Mouse (Mus musculus) heart, adult 2 months (tissue): ENCODE measurements at regions not wholly inside any gene's neighbourhood (a gene's known extent, or its start where the extent isn't known, plus 50 kb on each side); places are given as distances from the start of the nearest gene placed in this dataset.
"Not testable (repeated sequence)": the region's sequence is repeated elsewhere in the genome, so short reads cannot be mapped to it uniquely, and the experiment has no call there.

Experiments
- DNase-seq, 2 experiments: peaks; one replicate each; pipeline ENCODE4 v3.0.0; 2021
- H3K27ac ChIP-seq: fragments of 200-600 bp; 2 replicates; pipeline ENCODE4 v1.8.1; 2022
- H3K27me3 ChIP-seq: fragments of 200-500 bp; 2 replicates; pipeline ENCODE4 v1.6.1; 2012; ENCODE audit warnings: mild to moderate bottlenecking, low read length, inconsistent platforms, mixed read lengths; ENCODE audit not compliant: control insufficient read depth, insufficient read depth
- H3K36me3 ChIP-seq: fragments of 200-500 bp; 2 replicates; pipeline ENCODE4 v1.6.1; 2012; ENCODE audit warnings: low read length, inconsistent platforms; ENCODE audit not compliant: control insufficient read depth, insufficient read depth
- H3K4me1 ChIP-seq: fragments of 200-500 bp; 2 replicates; pipeline ENCODE4 v1.6.1; 2011; ENCODE audit warnings: low read length; ENCODE audit not compliant: control insufficient read depth, insufficient read depth
- H3K4me3 ChIP-seq: fragments of 200-600 bp; 2 replicates; pipeline ENCODE4 v1.8.1; 2022
- H3K79me2 ChIP-seq: fragments of 200-500 bp; replicated peaks from 2 replicates; pipeline ENCODE4 v1.6.1; 2012; ENCODE audit warnings: mild to moderate bottlenecking, inconsistent platforms, low read length, moderate library complexity, mixed read lengths; ENCODE audit not compliant: control insufficient read depth, insufficient read depth
- H3K9ac ChIP-seq: fragments of 200-500 bp; 2 replicates; pipeline ENCODE4 v1.6.1; 2012; ENCODE audit warnings: low read depth, mild to moderate bottlenecking, control low read depth, inconsistent platforms, low read length, mixed read lengths
- CTCF ChIP-seq: fragments of 200-600 bp; IDR thresholded peaks from 2 replicates; pipeline ENCODE4 v1.8.1; 2022; ENCODE audit warnings: antibody characterized with exemption, mild to moderate bottlenecking, moderate library complexity
- EP300 ChIP-seq: fragments of 200-500 bp; IDR thresholded peaks from 2 replicates; pipeline ENCODE4 v1.6.1; 2011; ENCODE audit warnings: low read depth, low read length, control low read depth; ENCODE audit not compliant: insufficient read depth
- POLR2A ChIP-seq: fragments of 200-500 bp; IDR thresholded peaks from 2 replicates; pipeline ENCODE4 v1.6.1; 2011; ENCODE audit warnings: mild to moderate bottlenecking, low read depth, low read length, control low read depth; ENCODE audit not compliant: insufficient read depth
- WGBS: fragments of 180-500 bp; shearing (Covaris S2); methylation state at CpG from one replicate; pipeline ENCODE4 v1.1.7; 2018; 5-methylcytosine and 5-hydroxymethylcytosine counted together
- intact Hi-C: fragments of 180-260 bp; cut with DNase I; formaldehyde crosslinking; loops from one replicate; pipeline ENCODE4 v1.15.1; 2025

- 44% methylated on average over 1 of the region's 1 CpGs for WGBS
- DNase-seq = no peak
- intact Hi-C loops = no loop called here
Measured at GRCm38 (mm10) chr12:114962105-114962504, 1085.4 kb upstream of the Zfp386 start.

GRCm38 (mm10) chr12:114964251-114964650, 1083.3 kb upstream of the Zfp386 start:
- intact Hi-C loops, H3K4me1 ChIP-seq, H3K4me3 ChIP-seq, H3K9ac ChIP-seq, DNase-seq, H3K36me3 ChIP-seq, H3K27ac ChIP-seq, H3K27me3 ChIP-seq, H3K79me2 ChIP-seq: not testable (repeated sequence)
- WGBS = 93% methylated on average over 1 of the region's 1 CpGs

More at GRCm38 (mm10) chr12:114962105-114962504, 1085.4 kb upstream of the Zfp386 start:
- TF ChIP-seq EP300 = no peak
- TF ChIP-seq POLR2A = no peak
- no peak for TF ChIP-seq CTCF
- H3K79me2 ChIP-seq = no peaks in the 10 kb centered on the region
- H3K27me3 ChIP-seq = no peaks in the 10 kb centered on the region
- H3K9ac ChIP-seq = no peak overlapping the region
- no peak overlapping the region for H3K27ac ChIP-seq
- no peaks in the 10 kb centered on the region for H3K36me3 ChIP-seq
- H3K4me3 ChIP-seq = no peak overlapping the region
- H3K4me1 ChIP-seq = no peaks in the 10 kb centered on the region

GRCm38 (mm10) chr12:114981476-114982136, 1065.9 kb upstream of the Zfp386 start:
- Histone ChIP-seq H3K9ac (no peak overlapping the region), H3K27ac (no peak overlapping the region), H3K36me3 (no peaks in the 10 kb centered on the region), H3K4me3 (no peak overlapping the region), H3K4me1 (no peaks in the 10 kb centered on the region), H3K79me2 (no peaks in the 10 kb centered on the region), H3K27me3 (no peaks in the 10 kb centered on the region)
- intact Hi-C loops = no loop called here
- 63% methylated on average over 5 of the region's 5 CpGs for WGBS
- DNase-seq = no peak
- TF ChIP-seq CTCF = no peak
- no peak for TF ChIP-seq EP300
- no peak for TF ChIP-seq POLR2A

- H3K79me2 ChIP-seq = no peaks in the 10 kb centered on the region
- no peak for DNase-seq
- H3K36me3 ChIP-seq = no peaks in the 10 kb centered on the region
- no peaks in the 10 kb centered on the region for H3K27me3 ChIP-seq
- H3K4me3 ChIP-seq = no peak overlapping the region
- no peak overlapping the region for H3K27ac ChIP-seq
- H3K9ac ChIP-seq = no peak overlapping the region
- no peak for TF ChIP-seq EP300
- intact Hi-C loops = no loop called here
- WGBS = 84% methylated on average over 1 of the region's 1 CpGs
- no peaks in the 10 kb centered on the region for H3K4me1 ChIP-seq
Measured at GRCm38 (mm10) chr12:114990916-114991315, 1056.6 kb upstream of the Zfp386 start.

GRCm38 (mm10) chr12:114996817-114997216, 1050.7 kb upstream of the Zfp386 start:
- no peak overlapping the region for H3K9ac ChIP-seq
- intact Hi-C loops = no loop called here
- no peak overlapping the region for H3K27ac ChIP-seq
- H3K4me1 ChIP-seq = no peaks in the 10 kb centered on the region
- H3K4me3 ChIP-seq = no peak overlapping the region
- no peaks in the 10 kb centered on the region for H3K36me3 ChIP-seq
- no peaks in the 10 kb centered on the region for H3K79me2 ChIP-seq
- H3K27me3 ChIP-seq = no peaks in the 10 kb centered on the region
- no peak for DNase-seq
- TF ChIP-seq EP300 = no peak
- TF ChIP-seq CTCF = no peak
- TF ChIP-seq POLR2A = no peak

GRCm38 (mm10) chr12:115003118-115003517, 1044.4 kb upstream of the Zfp386 start:
- intact Hi-C loops = no loop called here

More at GRCm38 (mm10) chr12:115003118-115003517, 1044.4 kb upstream of the Zfp386 start:
- H3K4me3 ChIP-seq = no peak overlapping the region
- no peak overlapping the region for H3K9ac ChIP-seq
- H3K36me3 ChIP-seq = no peaks in the 10 kb centered on the region
- H3K4me1 ChIP-seq = no peaks in the 10 kb centered on the region
- TF ChIP-seq CTCF = no peak
- no peaks in the 10 kb centered on the region for H3K27me3 ChIP-seq
- no peaks in the 10 kb centered on the region for H3K79me2 ChIP-seq
- DNase-seq = no peak
- no peak overlapping the region for H3K27ac ChIP-seq
- WGBS = 92% methylated on average over 1 of the region's 1 CpGs
